Mouse (Mus musculus): Measurements from ENCODE around the gene Gars. TPM values are rescaled to one million over a fixed set of nuclear protein-coding genes. Genes with fewer than 3 reads are reported as not detected.

Gars gene
- 16.8 and 29.5 TPM in 2 replicates for polyA plus RNA-seq (2012; rRNA removed)

GRCm38 (mm10) chr6:55037799-55038670 is at the start of gene Gars:
Gene Gars, plus strand, starts transcription at chr6:55038007.

GRCm38 (mm10) chr6:54992734-54993260 is 45.0 kb upstream of the Gars start, which contains the start of gene Ggct:
Gene Ggct, minus strand, starts transcription at chr6:54992950.

Other genes with a start within 250 kb of the Gars start
- gene Znrf2, start 221.1 kb upstream of the Gars start, polyA plus RNA-seq (2012; rRNA removed) = 11.4 and 11.6 TPM in 2 replicates
- gene Nod1, start 65.4 kb upstream of the Gars start, polyA plus RNA-seq (2012; rRNA removed) = 11.1 and 13.7 TPM in 2 replicates
- gene Ggct, start 45.1 kb upstream of the Gars start, polyA plus RNA-seq (2012; rRNA removed) = 0.60 and 2.3 TPM in 2 replicates
- 1.3 and 2.3 TPM in 2 replicates for gene Crhr2, start 95.0 kb downstream of the Gars start, polyA plus RNA-seq (2012; rRNA removed)
- 0.61 and 0.92 TPM in 2 replicates for gene Inmt, start 137.0 kb downstream of the Gars start, polyA plus RNA-seq (2012; rRNA removed)
- gene Mindy4, start 165.4 kb downstream of the Gars start, polyA plus RNA-seq (2012; rRNA removed) = 1.4 and 2.6 TPM in 2 replicates